Mouse (Mus musculus): ENCODE results near the gene Gm5767.

- no peak for TF ChIP-seq POLR2A (IDR thresholded peaks at IDR 0.05; ENCODE audit: insufficient read depth, low read depth, low read length)
- TF ChIP-seq CTCF (IDR thresholded peaks at IDR 0.05): no peak
- TF ChIP-seq EP300 (IDR thresholded peaks at IDR 0.05; ENCODE audit: insufficient read depth, low read depth, low read length): no peak
Observed at GRCm38 (mm10) chr16:8663606-8664539, 16.7 kb upstream of the Gm5767 start.

All from heart, adult 2 months (tissue).